Mouse (Mus musculus) liver, adult 2 months (tissue): ENCODE measurements around the gene Ccpg1. TPM values are rescaled to one million over a fixed set of nuclear protein-coding genes. Genes with fewer than 3 reads are reported as not detected.

ENCODE experiments used
- DNase-seq: peaks from one replicate; pipeline ENCODE4 v3.0.0-alpha.2; 2011; ENCODE audit warnings: low read depth, low spot score; ENCODE audit errors: extremely low read depth
- H3K27ac ChIP-seq: fragments of 200-500 bp; replicated peaks from 2 replicates; pipeline ENCODE4 v1.5.1; 2012; ENCODE audit warnings: low read depth, mild to moderate bottlenecking, control low read depth, inconsistent platforms, low read length; ENCODE audit not compliant: insufficient read depth
- H3K27me3 ChIP-seq: fragments of 200-500 bp; 2 replicates; pipeline ENCODE4 v1.6.1; 2012; ENCODE audit warnings: mild to moderate bottlenecking, moderate library complexity, low read length, inconsistent platforms; ENCODE audit not compliant: control insufficient read depth, insufficient read depth
- H3K36me3 ChIP-seq: fragments of 200-500 bp; 2 replicates; pipeline ENCODE4 v1.6.1; 2012; ENCODE audit warnings: low read length, inconsistent platforms; ENCODE audit not compliant: control insufficient read depth, insufficient read depth
- H3K4me1 ChIP-seq: fragments of 200-500 bp; 2 replicates; pipeline ENCODE4 v1.6.1; 2011; ENCODE audit warnings: low read length; ENCODE audit not compliant: control insufficient read depth, insufficient read depth
- H3K4me3 ChIP-seq: fragments of 200-500 bp; 2 replicates; pipeline ENCODE4 v1.5.1; 2011; ENCODE audit warnings: low read depth, mild to moderate bottlenecking, control low read depth, low read length, moderate library complexity; ENCODE audit not compliant: insufficient read depth
- H3K79me2 ChIP-seq: fragments of 200-500 bp; 2 replicates; pipeline ENCODE4 v1.6.1; 2012; ENCODE audit warnings: inconsistent platforms, mild to moderate bottlenecking, low read length, moderate library complexity; ENCODE audit not compliant: control insufficient read depth, insufficient read depth
- H3K9ac ChIP-seq: fragments of 200-500 bp; 2 replicates; pipeline ENCODE4 v1.6.1; 2012; ENCODE audit warnings: low read depth, mild to moderate bottlenecking, control low read depth, inconsistent platforms, low read length
- CTCF ChIP-seq: fragments of 200-500 bp; IDR thresholded peaks from 2 replicates; pipeline ENCODE4 v1.5.1; 2011; ENCODE audit warnings: low read depth, low read length, control low read depth
- POLR2A ChIP-seq: fragments of 200-500 bp; IDR thresholded peaks from 2 replicates; pipeline ENCODE4 v1.6.1; 2011; ENCODE audit warnings: low read length, control low read depth; ENCODE audit not compliant: insufficient read depth; ENCODE audit errors: extremely low read depth
- WGBS: fragments of 180-500 bp; shearing (Covaris S2); methylation state at CpG from one replicate; pipeline ENCODE4 v1.1.7; 2018; 5-methylcytosine and 5-hydroxymethylcytosine counted together
- polyA plus RNA-seq: library from polyadenylated mRNA; depleted of rRNA; stranded (reverse); fragments of >200 nt; gene quantifications from 2 replicates; pipeline ENCODE4 v1.2.3, GENCODE M21; 2012
- total RNA-seq: library from RNA; depleted of rRNA; stranded (reverse); fragments of >200 nt; gene quantifications from 2 replicates; pipeline ENCODE4 v1.2.3, GENCODE M21; 2014

Gene Ccpg1
- total and polyA plus RNA-seq, 2 experiments, result 6.7 to 46.1 TPM

GRCm38 (mm10) chr9:72968349-72969061 is 16.7 kb upstream of the Ccpg1 start:
- Histone ChIP-seq H3K79me2 (no peaks in the 10 kb centered on the region), H3K4me3 (no peak overlapping the region), H3K36me3 (no peaks in the 10 kb centered on the region), H3K9ac (no peak overlapping the region; the same call in 1 of the 2 replicates), H3K4me1 (no peaks in the 10 kb centered on the region), H3K27ac (no peak overlapping the region), H3K27me3 (no peaks in the 10 kb centered on the region)
- DNase-seq, result peak; percentile 60
- TF ChIP-seq POLR2A (no peak), CTCF (peak; percentile 63)
- 13% methylated on average over 11 of the region's 11 CpGs for WGBS

DNA sequence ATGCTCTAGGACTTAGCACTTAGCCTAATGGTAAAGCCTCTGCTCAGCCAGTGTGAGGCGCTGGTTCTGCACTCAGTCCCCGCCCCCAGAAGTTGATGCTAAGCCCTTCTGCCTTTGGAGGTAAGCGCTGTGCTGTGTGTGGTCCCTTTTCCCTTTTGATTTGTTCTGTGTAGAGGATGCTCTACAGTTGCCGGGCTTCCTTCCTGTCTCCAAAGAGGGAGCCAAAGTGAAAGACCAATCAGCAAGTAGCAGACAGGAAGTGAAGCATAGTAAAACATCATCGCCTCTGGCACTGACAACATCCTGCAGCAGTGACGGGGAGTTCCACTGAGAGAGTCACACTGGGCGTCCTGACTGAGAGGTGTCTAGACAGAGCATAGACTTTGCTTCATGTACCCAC is 15.4 kb upstream of the Ccpg1 start:
- Histone ChIP-seq H3K79me2 (no peaks in the 10 kb centered on the region), H3K9ac (no peak overlapping the region), H3K4me1 (no peaks in the 10 kb centered on the region), H3K36me3 (no peaks in the 10 kb centered on the region), H3K27me3 (no peaks in the 10 kb centered on the region), H3K4me3 (no peak overlapping the region), H3K27ac (no peak overlapping the region)
- 74% methylated on average over 7 of the region's 7 CpGs for WGBS
- DNase-seq, result no peak
- TF ChIP-seq POLR2A, result no peak
- peak; percentile 17; the same call in 1 of the 2 replicates for TF ChIP-seq CTCF

DNA sequence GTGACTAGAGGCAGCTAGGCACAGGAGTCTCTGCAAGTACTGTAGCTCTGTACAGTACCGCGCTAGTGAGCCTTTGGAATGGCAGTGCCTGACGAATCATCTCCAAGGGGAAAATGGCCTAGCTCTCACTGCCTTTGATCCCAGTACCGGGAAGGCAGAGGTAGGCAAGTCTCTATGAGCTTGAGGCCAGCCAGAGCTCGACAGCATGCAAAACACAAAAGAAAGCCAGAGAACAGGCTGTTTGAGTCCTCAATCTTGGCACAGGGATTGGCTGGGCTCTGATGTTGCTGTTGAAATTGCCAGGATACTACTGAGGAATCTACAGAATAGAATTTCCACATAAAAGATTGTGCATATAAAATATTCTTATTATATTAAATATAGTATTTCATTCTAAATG is 12.8 kb upstream of the Ccpg1 start:
- Histone ChIP-seq H3K79me2 (no peaks in the 10 kb centered on the region), H3K36me3 (no peaks in the 10 kb centered on the region), H3K9ac (no peak overlapping the region), H3K4me1 (no peaks in the 10 kb centered on the region), H3K27me3 (no peaks in the 10 kb centered on the region), H3K4me3 (no peak overlapping the region), H3K27ac (no peak overlapping the region)
- TF ChIP-seq POLR2A, result no peak
- TF ChIP-seq CTCF, result no peak
- no peak for DNase-seq
- 91% methylated on average over 5 of the region's 5 CpGs for WGBS

GRCm38 (mm10) chr9:72972984-72973383 is 12.2 kb upstream of the Ccpg1 start:
- Histone ChIP-seq H3K4me1 (no peaks in the 10 kb centered on the region), H3K27ac (no peak overlapping the region), H3K79me2 (no peaks in the 10 kb centered on the region), H3K27me3 (no peaks in the 10 kb centered on the region), H3K9ac (no peak overlapping the region), H3K36me3 (no peaks in the 10 kb centered on the region), H3K4me3 (no peak overlapping the region)
- TF ChIP-seq POLR2A, result no peak
- no peak for TF ChIP-seq CTCF
- DNase-seq, result no peak

- Histone ChIP-seq H3K27me3 (no peaks in the 10 kb centered on the region), H3K9ac (no peak overlapping the region), H3K79me2 (no peaks in the 10 kb centered on the region), H3K4me1 (no peaks in the 10 kb centered on the region), H3K4me3 (no peak overlapping the region), H3K36me3 (no peaks in the 10 kb centered on the region), H3K27ac (no peak overlapping the region)
- TF ChIP-seq POLR2A (no peak), CTCF (no peak)
- DNase-seq, result no peak
- WGBS, result 90% methylated on average over 5 of the region's 5 CpGs
Observed at GRCm38 (mm10) chr9:72974734-72975133, 10.5 kb upstream of the Ccpg1 start.

DNA sequence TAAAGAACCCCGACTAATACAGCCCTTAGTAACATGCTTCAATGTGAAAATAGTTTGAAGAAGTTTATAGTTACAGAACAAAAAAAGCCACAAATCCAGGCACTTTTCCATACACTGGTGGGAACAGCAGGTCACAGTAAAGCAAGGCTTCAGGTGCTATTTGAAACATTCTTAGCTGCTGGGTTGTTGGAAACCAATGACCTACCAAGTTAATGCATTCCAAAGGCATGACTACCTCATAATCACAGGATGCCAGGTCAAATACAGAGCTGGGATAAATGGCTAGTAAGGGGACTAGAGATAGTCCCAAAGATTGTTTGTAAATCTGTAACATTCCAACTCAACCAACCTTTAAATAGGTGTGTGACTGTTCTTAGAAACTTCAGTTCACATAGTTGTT is 10.0 kb upstream of the Ccpg1 start:
- TF ChIP-seq CTCF, result no peak
- no peak for TF ChIP-seq POLR2A
- Histone ChIP-seq H3K27ac (no peak overlapping the region), H3K36me3 (no peaks in the 10 kb centered on the region), H3K27me3 (no peaks in the 10 kb centered on the region), H3K4me1 (no peaks in the 10 kb centered on the region), H3K4me3 (no peak overlapping the region), H3K9ac (no peak overlapping the region), H3K79me2 (no peaks in the 10 kb centered on the region)
- WGBS, result 91% methylated on average over 1 of the region's 1 CpGs
- no peak for DNase-seq
